9 mouse cellular contexts compared by ENCODE assay signal in the genomic region with DNA sequence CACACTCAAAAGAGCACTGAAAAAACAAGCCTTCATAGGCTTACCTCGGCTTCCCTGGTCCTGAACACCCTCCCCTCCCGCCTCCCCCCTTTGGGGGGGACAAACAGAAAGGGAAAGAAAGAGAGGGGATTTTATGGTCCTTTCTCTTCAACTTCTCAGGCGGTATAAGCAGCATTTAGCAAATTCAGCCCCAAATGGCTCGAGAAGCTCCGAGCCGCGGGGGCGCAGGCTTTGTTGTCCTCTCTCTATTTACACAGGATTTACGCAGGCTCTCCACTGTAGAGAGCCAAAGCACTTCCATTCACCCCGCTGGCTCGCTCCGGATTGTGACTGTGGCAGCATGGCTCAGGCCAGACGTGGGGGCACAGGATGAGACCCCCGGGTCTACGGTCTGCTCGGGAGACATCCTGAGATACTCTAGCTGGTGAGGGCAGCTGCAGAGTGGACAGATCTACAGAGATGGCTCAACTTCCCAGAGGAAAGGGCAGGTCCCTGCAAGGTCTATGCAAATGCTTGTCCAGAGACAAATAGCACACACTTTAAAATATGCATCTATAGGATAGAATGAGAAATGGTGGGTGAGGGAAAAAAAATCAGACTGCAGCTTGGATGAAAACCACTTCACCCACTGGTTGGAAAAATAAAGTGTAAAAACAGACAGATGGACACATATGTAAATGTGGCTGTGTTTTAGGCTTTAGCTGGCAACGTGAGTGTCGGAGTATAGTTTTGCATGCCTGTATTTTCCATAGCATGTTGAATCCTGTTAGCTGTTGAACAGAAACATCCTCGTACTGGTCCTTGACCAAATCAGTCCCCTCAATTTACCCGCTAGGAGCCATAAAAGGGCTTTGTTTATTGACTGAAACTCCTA. TPM values are rescaled to one million over a fixed set of nuclear protein-coding genes. Genes with fewer than 3 reads are reported as not detected.
A peak's percentile ranks its signal among the peaks of the same experiment; 100 is the strongest.
DNase-seq lines count a peak whose midpoint lies in the region; ATAC-seq lines count a peak whose summit lies in the region.
"Had no signal": no experiment of that assay in that cellular context is flagged by ENCODE, and none has a peak within 500 bp of the region (broad histone marks: within the 10 kb centered on the region; RNA-seq: fewer than 3 reads in every experiment).

No protein-coding gene starts in this region.

- no peak for DNase-seq in heart, postnatal 14 days
- DNase-seq in embryo, embryonic 10 days (ENCODE audit: low spot score), result peak; percentile 68
- peak; percentile 81 for DNase-seq in midbrain, embryonic 14.5 days
- DNase-seq in urinary bladder, postnatal 36 days (ENCODE audit: low spot score in 2 of 2), result no peak
- DNase-seq in urinary bladder, postnatal 10 days (ENCODE audit: low spot score), result no peak
- DNase-seq: lung, adult 2 months had no signal

- H3K9ac ChIP-seq in heart, embryonic 11.5 days (ENCODE audit: low read depth, low read length), result no peak overlapping the region
- peak overlapping the region; percentile 30 for H3K9ac ChIP-seq in hindbrain, embryonic 16.5 days (ENCODE audit: low read depth, low read length)
- peak overlapping the region; percentile 2; the same call in 1 of the 2 replicates for H3K9ac ChIP-seq in midbrain, embryonic 14.5 days (replicated peaks; ENCODE audit: low read length)

- H3K4me3 ChIP-seq in heart, embryonic 11.5 days (ENCODE audit: low read depth, low read length), result peak overlapping the region; percentile 18; the same call in 1 of the 2 replicates
- peak overlapping the region; percentile 32 for H3K4me3 ChIP-seq in hindbrain, embryonic 16.5 days (ENCODE audit: low read length)
- H3K4me3 ChIP-seq in midbrain, embryonic 14.5 days (replicated peaks; ENCODE audit: low read depth, low read length), result peak overlapping the region; percentile 15

- intact Hi-C loops in heart, postnatal 14 days (cut with DNase I), result no loop called here

- no peak overlapping the region for H3K27ac ChIP-seq in heart, embryonic 11.5 days (ENCODE audit: low read depth, low read length)
- H3K27ac ChIP-seq in hindbrain, embryonic 16.5 days (ENCODE audit: low read depth, low read length), result peak overlapping the region; percentile 11; the same call in 1 of the 2 replicates
- peak overlapping the region; percentile 77 for H3K27ac ChIP-seq in midbrain, embryonic 14.5 days (replicated peaks; ENCODE audit: low read depth, low read length)

- ATAC-seq in heart, embryonic 11.5 days (replicated peaks; ENCODE audit: insufficient number of reproducible peaks, low FRiP score, low TSS enrichment), result no peak
- ATAC-seq in hindbrain, embryonic 16.5 days, result peak; percentile 72
- peak; percentile 86 for ATAC-seq in midbrain, embryonic 14.5 days (ENCODE audit: low FRiP score, low TSS enrichment)
- no peak for ATAC-seq in granulocyte monocyte progenitor cell, adult 5-6 weeks (replicated peaks; ENCODE audit: poor library complexity, severe bottlenecking)

- peak overlapping the region; percentile 47 for H3K4me2 ChIP-seq in heart, embryonic 11.5 days
- peak overlapping the region; percentile 56 for H3K4me2 ChIP-seq in hindbrain, embryonic 16.5 days (ENCODE audit: low read length)
- H3K4me2 ChIP-seq in midbrain, embryonic 14.5 days (ENCODE audit: low read length), result peak overlapping the region; percentile 50

- H3K4me1 ChIP-seq in heart, embryonic 11.5 days (ENCODE audit: control insufficient read depth, insufficient read depth, low read length), result peaks cover 23% of the 10 kb centered on the region
- H3K4me1 ChIP-seq in hindbrain, embryonic 16.5 days (ENCODE audit: control insufficient read depth, insufficient read depth, low read depth, low read length), result peaks cover 14% of the 10 kb centered on the region
- H3K4me1 ChIP-seq in midbrain, embryonic 14.5 days (ENCODE audit: control insufficient read depth, insufficient read depth, low read length), result peaks cover 28% of the 10 kb centered on the region

- 35% methylated on average over 20 of the region's 20 CpGs for WGBS in heart, embryonic 11.5 days (ENCODE audit: insufficient replicate concordance)
- 7% methylated on average over 20 of the region's 20 CpGs for WGBS in hindbrain, embryonic 16.5 days
- WGBS in midbrain, embryonic 14.5 days, result 2% methylated on average over 20 of the region's 20 CpGs

- H3K9me3 ChIP-seq in heart, embryonic 11.5 days (replicated peaks; ENCODE audit: control insufficient read depth, low read length), result no peaks in the 10 kb centered on the region
- no peaks in the 10 kb centered on the region for H3K9me3 ChIP-seq in hindbrain, embryonic 16.5 days (ENCODE audit: control insufficient read depth, low read length)
- H3K9me3 ChIP-seq in midbrain, embryonic 14.5 days (ENCODE audit: control insufficient read depth, low read length), result no peaks in the 10 kb centered on the region

- no peaks in the 10 kb centered on the region for H3K27me3 ChIP-seq in heart, embryonic 11.5 days (ENCODE audit: control insufficient read depth, insufficient read depth, low read length)
- H3K27me3 ChIP-seq in hindbrain, embryonic 16.5 days (replicated peaks; ENCODE audit: control insufficient read depth, insufficient read depth, low read length), result no peaks in the 10 kb centered on the region
- no peaks in the 10 kb centered on the region for H3K27me3 ChIP-seq in midbrain, embryonic 14.5 days (ENCODE audit: control insufficient read depth, insufficient read depth, low read length)

- peaks cover 7% of the 10 kb centered on the region; the same call in 1 of the 2 replicates for H3K36me3 ChIP-seq in heart, embryonic 11.5 days (ENCODE audit: control insufficient read depth, insufficient read depth, low read length)
- no peaks in the 10 kb centered on the region for H3K36me3 ChIP-seq in hindbrain, embryonic 16.5 days (ENCODE audit: control insufficient read depth, insufficient read depth, low read length)
- H3K36me3 ChIP-seq in midbrain, embryonic 14.5 days (ENCODE audit: control insufficient read depth, insufficient read depth, low read length), result no peaks in the 10 kb centered on the region

RNA-seq across cellular contexts. Expression of gene Meis2, which starts 56.3 kb away (rescaled TPM):
- 50.5 and 59.8 TPM in 2 replicates for polyA plus RNA-seq in heart, embryonic 11.5 days (2014; fragmentation: Nextera tagmentation; extraction: Ambion mirVana)
- 10 to 100 TPM; 19.9 to 21.3 TPM for total RNA-seq in heart, postnatal 14 days (2021)
- polyA plus RNA-seq in hindbrain, embryonic 16.5 days (2015; fragmentation: Nextera tagmentation; extraction: Ambion mirVana), result 128 and 131 TPM in 2 replicates
- 83.1 and 84.9 TPM in 2 replicates for polyA plus RNA-seq in midbrain, embryonic 14.5 days (2014; fragmentation: Nextera tagmentation; extraction: Ambion mirVana)
- total RNA-seq in granulocyte monocyte progenitor cell, adult 5-6 weeks (2014; fragmentation: Nextera tagmentation), result not detected in 2 replicates
- not detected in 2 replicates for total RNA-seq in granulocyte monocyte progenitor cell, adult 5-6 weeks (2017)

Comparison
In these comparisons a context has a peak if more than half of its experiments do, and no peak if none do; other contexts are left out.
1. ATAC-seq: peak in hindbrain, embryonic 16.5 days (single experiment) and midbrain, embryonic 14.5 days (single experiment); none in heart, embryonic 11.5 days (single experiment) and granulocyte monocyte progenitor cell, adult 5-6 weeks (single experiment).
2. DNase-seq: peak in embryo, embryonic 10 days (single experiment) and midbrain, embryonic 14.5 days (single experiment); none in heart, postnatal 14 days (0 of 2), urinary bladder, postnatal 36 days (0 of 2) and urinary bladder, postnatal 10 days (single experiment).
3. Peak in every context shown above with its lines, with median percentiles within 50 percentile points of each other: H3K4me2 ChIP-seq and H3K4me3 ChIP-seq.